8 mouse cellular contexts compared by ENCODE assay signal in genomic region chr9:121759091-121760081, GRCm38 (mm10). TPM values are rescaled to one million over a fixed set of nuclear protein-coding genes. Genes with fewer than 3 reads are reported as not detected.
DNase-seq lines count a peak whose midpoint lies in the region; ATAC-seq lines count a peak whose summit lies in the region.

Zfp651 (plus strand) TSS chr9:121759330.

- peak within 1 kb of the TSS; percentile 94 for H3K4me3 ChIP-seq in brown adipose tissue, adult 24 weeks (ENCODE audit: insufficient read depth, low read depth, low read length)
- H3K4me3 ChIP-seq in forebrain, embryonic 14.5 days (ENCODE audit: low read depth, low read length), result peak within 1 kb of the TSS; percentile 86
- H3K4me3 ChIP-seq in liver, embryonic 16.5 days (ENCODE audit: low read depth, low read length), result peak within 1 kb of the TSS; percentile 62

- H3K4me2 ChIP-seq in forebrain, embryonic 14.5 days (ENCODE audit: low read length), result peak within 1 kb of the TSS; percentile 97
- peak within 1 kb of the TSS; percentile 68 for H3K4me2 ChIP-seq in liver, embryonic 16.5 days (ENCODE audit: low read depth, low read length)

- H3K9ac ChIP-seq in forebrain, embryonic 14.5 days (ENCODE audit: low read length), result peak within 1 kb of the TSS; percentile 96
- peak within 1 kb of the TSS; percentile 57 for H3K9ac ChIP-seq in liver, embryonic 16.5 days (ENCODE audit: low read depth, low read length)

- peaks cover 44% of the 10 kb centered on the region for H3K36me3 ChIP-seq in forebrain, embryonic 14.5 days (ENCODE audit: control insufficient read depth, insufficient read depth, low read length)
- H3K36me3 ChIP-seq in liver, embryonic 16.5 days (ENCODE audit: control insufficient read depth, insufficient read depth), result peaks cover 10% of the 10 kb centered on the region

- peak; percentile 78 for DNase-seq in NIH3T3 (ENCODE audit: low read depth)
- peak; percentile 83 for DNase-seq in forebrain, embryonic 14.5 days (ENCODE audit: low spot score)
- DNase-seq in heart, postnatal 10 days, result peak; percentile 80 to 81
- DNase-seq in kidney, postnatal 4 days, result peak; percentile 76 to 86
- DNase-seq in retina, adult 2 months (ENCODE audit: low read depth, low spot score), result peak; percentile 42
- no peak for DNase-seq in c-Kit-positive CD71-positive TER-119-positive erythroid progenitor cells, embryonic 14.5 days (ENCODE audit: low spot score)

- peak; percentile 90 for ATAC-seq in forebrain, embryonic 14.5 days
- peak; percentile 59 for ATAC-seq in liver, embryonic 16.5 days (ENCODE audit: low read depth)

- under 1% methylated on average over 74 of the region's 97 CpGs for WGBS in forebrain, embryonic 14.5 days
- under 1% methylated on average over 90 of the region's 97 CpGs for WGBS in liver, embryonic 16.5 days (ENCODE audit: insufficient replicate concordance)

- H3K27ac ChIP-seq in brown adipose tissue, adult 24 weeks (replicated peaks; ENCODE audit: low read depth, low read length), result no peak within 1 kb of the TSS
- peak within 1 kb of the TSS; percentile 77 for H3K27ac ChIP-seq in forebrain, embryonic 14.5 days (ENCODE audit: low read depth, low read length)
- H3K27ac ChIP-seq in liver, embryonic 16.5 days (ENCODE audit: low read length), result no peak within 1 kb of the TSS

- no peaks in the 10 kb centered on the region for H3K27me3 ChIP-seq in forebrain, embryonic 14.5 days (replicated peaks; ENCODE audit: control insufficient read depth, insufficient read depth, low read length)
- H3K27me3 ChIP-seq in liver, embryonic 16.5 days (ENCODE audit: control insufficient read depth, insufficient read depth, low read depth, low read length), result peaks cover 35% of the 10 kb centered on the region

- no peaks in the 10 kb centered on the region for H3K9me3 ChIP-seq in forebrain, embryonic 14.5 days (replicated peaks; ENCODE audit: control insufficient read depth, low read length)
- no peaks in the 10 kb centered on the region for H3K9me3 ChIP-seq in liver, embryonic 16.5 days (replicated peaks; ENCODE audit: control insufficient read depth, low read length)

- intact Hi-C loops in heart, postnatal 10 days (cut with DNase I), result loop anchor here (2.0 kb wide), 1 partner anchor 17 kb away; the partner anchor contains the start of gene Klhl40

- no peaks in the 10 kb centered on the region; the same call in 1 of the 2 replicates for H3K4me1 ChIP-seq in brown adipose tissue, adult 24 weeks (ENCODE audit: control insufficient read depth, insufficient read depth, insufficient read length, low read length)
- H3K4me1 ChIP-seq in forebrain, embryonic 14.5 days (ENCODE audit: control insufficient read depth, insufficient read depth, low read length), result peaks cover 12% of the 10 kb centered on the region
- peaks cover 7% of the 10 kb centered on the region for H3K4me1 ChIP-seq in liver, embryonic 16.5 days (ENCODE audit: control insufficient read depth, low read depth, low read length)

RNA-seq across cellular contexts. Expression of gene Zfp651, which starts in this region (rescaled TPM):
- polyA plus RNA-seq in brown adipose tissue, adult 24 weeks (2012; ENCODE audit: insufficient read depth, insufficient read length, missing spikeins), result 8.7 and 10.4 TPM in 2 replicates
- 7.4 and 9.5 TPM in 2 replicates for polyA plus RNA-seq in forebrain, embryonic 14.5 days (2014; fragmentation: Nextera tagmentation; extraction: Ambion mirVana)
- total RNA-seq in heart, postnatal 10 days (2021), result 10 to 100 TPM; 89.0 to 98.3 TPM
- 0.50 and 0.89 TPM in 2 replicates for polyA plus RNA-seq in liver, embryonic 16.5 days (2015; fragmentation: Nextera tagmentation; extraction: Ambion mirVana)

Comparison
In these comparisons a context has a peak if more than half of its experiments do, and no peak if none do; other contexts are left out.
1. Peak in ATAC-seq, H3K4me3 ChIP-seq, H3K9ac ChIP-seq and H3K4me2 ChIP-seq in liver, embryonic 16.5 days; RNA of the gene not detected or under 1 TPM.